Mouse (Mus musculus): ENCODE measurements around the gene Rplp2. TPM values are rescaled to one million over a fixed set of nuclear protein-coding genes. Genes with fewer than 3 reads are reported as not detected.

Gene Rplp2
- polyA plus RNA-seq, 2 experiments from 2014 or later: 2,718 to 3,399 TPM

DNA sequence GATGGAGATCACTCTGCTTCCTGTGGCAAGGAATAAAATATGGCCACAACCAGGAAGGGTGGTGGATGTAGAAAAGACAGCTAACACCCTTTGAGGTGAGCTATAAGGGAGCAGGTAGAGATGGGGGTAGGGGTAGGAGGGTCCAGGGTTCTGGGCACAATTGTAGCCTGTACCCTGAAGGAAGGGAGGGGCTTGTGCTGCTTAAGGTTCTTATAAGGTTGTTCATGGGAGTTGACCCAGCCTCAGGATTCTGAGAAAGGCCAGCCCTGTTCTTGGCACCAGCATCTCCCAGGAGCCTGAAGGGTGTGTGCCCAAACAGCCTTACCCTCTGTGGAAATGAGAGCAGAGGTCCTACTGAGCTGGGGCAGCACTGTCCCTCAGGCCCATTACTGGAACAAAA lies 4.8 kb downstream of the Rplp2 start:
- ATAC-seq: no peak

DNA sequence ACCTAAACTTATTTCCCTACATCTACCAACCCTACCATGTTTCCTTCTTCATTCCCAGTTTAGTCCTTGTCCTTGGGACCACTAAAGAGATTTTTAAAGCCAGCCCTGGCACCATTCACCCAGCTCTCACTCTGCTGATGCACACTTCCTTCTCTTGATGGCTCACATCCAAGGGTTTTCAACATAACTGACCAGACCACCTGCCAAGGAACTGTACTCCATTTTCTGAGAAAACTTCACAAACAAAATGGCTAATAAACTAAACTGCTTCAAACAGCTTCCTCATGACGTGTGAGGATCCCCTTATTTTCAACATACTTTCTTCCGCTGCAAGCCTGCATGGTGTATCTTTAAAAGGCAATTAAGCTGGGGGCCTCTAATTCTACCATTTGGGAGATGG lies 6.5 kb downstream of the Rplp2 start:
- no peak for ATAC-seq

GRCm38 (mm10) chr7:141454967-141455551 lies 7.9 kb downstream of the Rplp2 start, which contains the start of gene Pnpla2:
Gene Pnpla2, plus strand, starts transcription at chr7:141455198.
- peak; percentile 87 for ATAC-seq

DNA sequence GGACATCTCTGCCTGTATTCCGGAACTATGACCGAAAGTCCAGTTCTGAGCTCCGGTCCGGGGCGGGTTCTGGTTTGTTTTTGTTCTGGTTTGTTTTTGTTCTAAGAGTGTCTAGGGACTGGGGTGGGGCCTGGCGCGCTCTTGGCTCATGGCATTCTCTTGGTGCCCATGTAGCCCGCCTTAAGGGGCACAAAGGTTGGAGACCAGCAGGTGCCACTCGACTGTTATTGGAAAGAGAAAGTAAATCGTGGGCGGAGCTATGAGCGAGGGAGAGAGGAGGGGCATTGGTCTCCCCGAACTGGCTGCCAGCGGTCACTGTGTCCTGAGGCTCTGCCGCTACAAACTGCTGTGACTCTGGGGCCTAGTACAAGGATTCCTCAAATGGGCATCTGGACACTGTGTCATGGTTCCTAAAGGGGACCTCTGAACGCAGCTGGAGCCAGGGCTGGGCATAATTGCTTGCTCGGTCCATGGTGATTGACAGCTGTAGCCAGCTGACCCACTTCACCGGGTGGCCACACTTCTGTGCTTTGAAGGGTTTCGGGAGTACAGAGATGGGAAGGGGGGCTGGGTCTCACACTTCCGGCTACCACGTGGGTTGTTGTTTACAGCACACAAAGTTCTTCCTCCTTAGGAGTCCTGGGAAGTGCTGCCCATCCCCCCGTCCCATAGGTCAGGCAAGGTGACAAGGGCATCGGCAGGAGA lies 8.6 kb downstream of the Rplp2 start:
- peak; percentile 40 for ATAC-seq

GRCm38 (mm10) chr7:141456739-141457138 lies 9.6 kb downstream of the Rplp2 start:
- ATAC-seq: no peak

DNA sequence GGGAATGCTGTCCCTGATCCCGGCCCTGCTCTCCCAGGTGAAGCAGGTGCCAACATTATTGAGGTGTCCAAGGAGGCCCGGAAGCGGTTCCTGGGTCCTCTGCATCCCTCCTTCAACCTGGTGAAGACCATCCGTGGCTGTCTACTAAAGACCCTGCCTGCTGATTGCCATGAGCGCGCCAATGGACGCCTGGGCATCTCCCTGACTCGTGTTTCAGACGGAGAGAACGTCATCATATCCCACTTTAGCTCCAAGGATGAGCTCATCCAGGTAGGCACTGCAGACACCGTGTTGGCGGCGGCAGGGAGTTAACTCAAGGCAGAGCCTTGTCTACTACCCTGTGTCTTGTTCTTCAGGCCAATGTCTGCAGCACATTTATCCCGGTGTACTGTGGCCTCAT lies 10.1 kb downstream of the Rplp2 start:
- no peak for ATAC-seq

- ATAC-seq: no peak
Measured at GRCm38 (mm10) chr7:141457986-141458660, 11.0 kb downstream of the Rplp2 start.

DNA sequence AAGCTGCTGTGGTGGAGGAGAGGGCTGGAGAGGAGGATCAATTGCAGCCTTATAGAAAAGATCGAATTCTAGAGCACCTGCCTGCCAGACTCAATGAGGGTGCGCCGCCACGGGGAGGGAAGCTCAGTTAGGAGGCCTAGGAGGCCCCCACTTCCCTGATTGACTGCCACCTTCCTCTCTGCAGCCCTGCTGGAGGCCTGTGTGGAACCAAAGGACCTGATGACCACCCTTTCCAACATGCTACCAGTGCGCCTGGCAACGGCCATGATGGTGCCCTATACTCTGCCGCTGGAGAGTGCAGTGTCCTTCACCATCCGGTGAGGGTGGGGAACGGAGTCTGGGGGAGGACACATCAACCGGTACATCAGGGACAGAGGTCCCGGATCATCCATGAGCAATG lies 11.5 kb downstream of the Rplp2 start:
- no peak for ATAC-seq

GRCm38 (mm10) chr7:141459301-141459711 lies 12.1 kb downstream of the Rplp2 start:
- ATAC-seq: no peak

DNA sequence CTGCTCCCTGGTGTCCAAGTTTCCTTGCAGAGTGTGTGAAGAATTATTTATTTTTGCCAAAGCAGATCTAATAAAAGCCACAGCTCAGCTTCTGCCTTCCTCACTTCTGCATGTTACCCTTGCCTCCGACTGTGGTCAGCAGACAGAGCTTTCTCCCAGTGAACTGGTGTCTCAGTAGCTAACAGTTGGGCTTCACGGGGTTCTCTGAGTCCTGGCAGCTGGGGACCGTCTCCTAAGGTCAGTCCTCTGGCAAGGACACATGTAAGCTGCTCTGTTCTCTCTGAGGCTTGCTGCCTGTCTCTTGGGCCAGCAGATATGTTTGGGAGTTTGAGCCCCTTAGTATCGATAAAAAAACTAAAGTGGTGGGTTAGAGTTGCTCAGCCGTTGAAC lies 12.8 kb downstream of the Rplp2 start:
- ATAC-seq: no peak

GRCm38 (mm10) chr7:141460391-141461113 lies 13.4 kb downstream of the Rplp2 start, which contains the start of gene Cracr2b:
Gene Cracr2b, plus strand, starts transcription at chr7:141461094.
- ATAC-seq: no peak

GRCm38 (mm10) chr7:141461521-141462332 lies 14.6 kb downstream of the Rplp2 start:
- no peak for ATAC-seq

- ATAC-seq: no peak
Measured at GRCm38 (mm10) chr7:141462333-141462821, 15.2 kb downstream of the Rplp2 start.

DNA sequence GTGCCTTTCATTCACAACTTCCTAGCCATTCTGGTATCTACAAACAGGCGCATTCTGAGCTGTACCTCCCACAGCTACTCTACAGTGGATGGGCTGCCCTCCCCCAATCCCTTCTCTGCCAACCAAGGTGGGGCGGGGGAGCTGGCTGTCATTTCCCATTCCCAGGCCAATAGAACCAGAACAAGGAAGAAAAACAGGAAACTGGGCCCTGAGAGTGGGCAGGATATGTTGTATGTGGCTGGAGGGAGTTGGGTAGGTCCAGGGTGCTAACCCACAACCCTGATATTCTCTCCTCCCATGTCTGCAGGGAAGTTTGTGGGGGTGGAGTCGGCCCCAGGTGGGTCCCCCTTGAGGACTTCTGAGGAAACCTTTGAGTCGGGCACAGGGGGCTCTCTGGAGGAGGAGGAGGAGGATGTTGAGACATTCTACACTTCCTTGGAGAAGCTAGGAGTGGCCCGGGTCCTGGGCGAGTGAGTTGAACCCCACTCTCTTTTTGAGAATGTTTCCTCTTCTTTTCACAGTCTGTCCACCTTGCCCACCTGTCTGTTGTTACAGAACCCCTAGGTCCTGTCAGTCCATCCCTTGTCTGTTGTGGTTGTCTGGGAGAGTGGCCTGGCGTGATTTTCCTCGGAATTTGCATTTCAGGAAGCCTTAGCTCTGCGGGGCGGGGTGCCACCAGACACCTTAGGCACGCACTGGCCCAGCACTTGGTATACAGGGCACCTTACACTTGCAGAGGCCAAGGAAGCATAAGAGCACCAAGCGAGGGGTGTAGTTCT lies 16.8 kb downstream of the Rplp2 start:
- no peak for ATAC-seq

DNA sequence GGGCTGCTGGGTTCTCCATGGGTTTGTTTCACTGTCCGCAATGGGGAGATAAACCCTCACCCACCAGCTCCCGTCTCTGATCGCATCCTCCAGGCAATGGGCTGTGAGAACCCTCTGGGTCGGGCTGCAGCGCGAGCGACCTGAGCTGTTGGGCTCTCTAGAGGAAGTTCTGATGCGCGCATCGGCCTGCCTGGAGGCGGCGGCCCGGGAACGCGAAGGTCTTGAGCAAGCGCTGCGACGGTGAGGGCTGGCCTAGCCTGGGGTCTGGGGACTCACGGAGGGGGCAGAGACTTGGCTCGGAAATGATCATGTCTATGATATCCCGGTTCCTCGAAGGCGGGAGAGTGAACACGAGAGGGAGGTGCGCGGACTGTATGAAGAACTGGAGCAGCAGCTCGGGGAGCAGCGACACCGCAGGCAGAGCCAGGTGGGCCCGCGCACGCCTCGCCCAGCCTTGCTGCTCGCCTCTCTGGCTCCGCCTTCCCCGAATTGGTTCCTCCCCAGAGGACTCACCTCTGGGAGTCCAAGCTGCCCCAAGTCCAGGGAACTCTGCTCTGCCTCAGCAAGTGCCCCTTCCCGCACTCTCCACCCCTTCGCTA lies 17.5 kb downstream of the Rplp2 start:
- no peak for ATAC-seq

DNA sequence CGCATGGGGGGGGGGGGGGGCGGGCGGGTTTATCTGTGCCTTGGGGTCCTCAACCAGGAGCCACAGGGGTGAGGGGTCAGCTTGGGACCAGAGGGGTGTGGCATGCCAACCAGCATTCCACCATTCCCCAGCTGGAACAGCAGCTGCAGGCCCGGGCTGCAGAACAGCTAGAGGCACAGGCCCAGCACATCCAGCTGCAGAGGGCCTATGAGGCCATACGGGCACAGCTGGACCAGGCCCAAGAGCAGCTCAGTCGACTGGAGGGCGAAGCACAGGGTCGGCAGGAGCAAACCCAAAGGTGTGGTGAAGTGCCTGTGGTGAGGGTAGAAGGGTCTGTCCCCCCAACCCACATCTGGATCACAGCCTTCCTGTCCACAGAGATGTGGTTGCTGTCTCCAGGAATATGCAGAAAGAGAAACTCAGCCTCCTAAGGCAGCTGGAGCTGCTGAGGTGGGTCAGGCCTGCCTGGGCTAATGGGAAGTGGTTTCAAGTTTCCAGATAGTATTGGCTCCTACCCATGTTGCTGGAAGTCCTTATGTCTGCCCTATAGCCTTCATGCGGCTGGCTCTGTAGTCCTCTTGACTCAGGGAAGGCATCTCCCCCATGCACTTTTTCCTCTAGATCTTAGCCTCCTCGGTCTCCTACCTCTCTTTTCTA lies 18.3 kb downstream of the Rplp2 start:
- ATAC-seq: no peak

- no peak for ATAC-seq
Measured at GRCm38 (mm10) chr7:141466045-141466394, 18.9 kb downstream of the Rplp2 start.

GRCm38 (mm10) chr7:141466607-141467148 lies 19.5 kb downstream of the Rplp2 start:
- ATAC-seq: no peak

DNA sequence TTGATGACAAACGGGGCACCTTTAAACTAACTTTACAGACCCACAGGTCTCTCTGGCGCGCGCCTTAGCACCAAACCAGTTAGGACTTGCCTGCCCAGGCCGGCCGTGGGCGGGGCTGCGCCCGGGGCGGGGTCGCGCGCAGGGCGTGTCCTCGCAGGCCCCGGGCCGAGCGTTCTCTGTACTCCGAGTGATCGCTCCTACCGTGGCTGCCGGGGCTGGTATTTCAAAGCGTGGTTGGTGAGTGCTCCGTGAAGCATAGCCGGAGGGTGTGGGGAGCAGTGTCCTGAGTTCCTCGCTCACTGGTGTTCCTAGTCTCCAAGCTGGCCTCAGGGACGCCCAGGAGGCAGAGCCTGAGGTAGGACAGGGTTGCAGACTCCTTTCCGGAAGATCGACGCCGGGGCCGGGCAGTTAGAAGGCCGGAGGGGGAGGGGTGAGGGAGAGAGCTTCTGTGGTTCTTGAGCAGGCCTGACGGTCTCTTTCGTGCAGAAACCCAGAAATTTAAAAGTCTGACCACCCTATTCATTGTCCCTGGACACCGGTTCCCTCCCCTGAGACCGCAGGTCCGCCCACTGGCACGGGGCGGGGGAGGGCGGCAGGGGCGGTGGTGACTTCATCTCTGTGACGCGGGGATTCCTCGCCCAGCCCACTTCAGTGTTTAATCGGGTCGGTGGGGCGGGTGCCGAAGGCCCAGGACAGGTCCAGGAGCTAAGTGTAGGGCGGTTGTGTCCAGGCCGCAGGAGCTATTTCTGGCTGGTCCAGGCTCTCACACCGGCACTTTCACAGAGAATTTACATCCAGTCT lies 20.3 kb downstream of the Rplp2 start, which contains the start of gene Cd151:
Cd151 (plus strand) TSS at position 163 of the 801 bp plus-strand sequence.
- ATAC-seq: peak; percentile 74

All from CD4-positive, CD25-positive, alpha-beta regulatory T cell, adult 4 months (primary cell).